Mouse (Mus musculus) limb, embryonic 11.5 days (tissue): ENCODE results near the gene 5330417H12Rik. TPM values are rescaled to one million over a fixed set of nuclear protein-coding genes. Genes with fewer than 3 reads are reported as not detected.

ENCODE experiments used
- ATAC-seq: fragments of 200-750 bp; cut with Nextera tagmentation; 2 replicates; pipeline ENCODE4 v1.8.0; 2017; ENCODE audit warnings: low read depth; ENCODE audit not compliant: insufficient number of reproducible peaks, low FRiP score, low TSS enrichment
- DNase-seq: peaks from one replicate; pipeline ENCODE4 v3.0.0-alpha.2; 2015; ENCODE audit warnings: low spot score
- H3K27ac ChIP-seq: fragments of 300-500 bp; sonication (generic); replicated peaks from 2 replicates; pipeline ENCODE4 v1.5.1; 2014; ENCODE audit warnings: low read depth, mild to moderate bottlenecking, low read length
- H3K27me3 ChIP-seq: fragments of 300-500 bp; sonication (generic); 2 replicates; pipeline ENCODE4 v1.6.1; 2014; ENCODE audit warnings: mild to moderate bottlenecking, low read length, mixed read lengths; ENCODE audit not compliant: control insufficient read depth, insufficient read depth
- H3K36me3 ChIP-seq: fragments of 300-500 bp; sonication (generic); 2 replicates; pipeline ENCODE4 v1.6.1; 2014; ENCODE audit warnings: mild to moderate bottlenecking, low read length, moderate library complexity, mixed read lengths; ENCODE audit not compliant: control insufficient read depth, insufficient read depth
- H3K4me1 ChIP-seq: fragments of 300-500 bp; sonication (generic); 2 replicates; pipeline ENCODE4 v1.6.1; 2014; ENCODE audit warnings: low read length, mixed read lengths; ENCODE audit not compliant: control insufficient read depth, insufficient read depth
- H3K4me2 ChIP-seq: fragments of 300-500 bp; sonication (generic); 2 replicates; pipeline ENCODE4 v1.6.1; 2014; ENCODE audit warnings: low read depth, mild to moderate bottlenecking, moderate library complexity; ENCODE audit not compliant: severe bottlenecking
- H3K4me3 ChIP-seq: fragments of 300-500 bp; sonication (generic); 2 replicates; pipeline ENCODE4 v1.5.1; 2014; ENCODE audit warnings: low read depth, low read length
- H3K9ac ChIP-seq: fragments of 300-500 bp; sonication (generic); 2 replicates; pipeline ENCODE4 v1.6.1; 2014; ENCODE audit warnings: mild to moderate bottlenecking, low read length
- H3K9me3 ChIP-seq: fragments of 300-500 bp; sonication (generic); 2 replicates; pipeline ENCODE4 v1.6.1; 2016; ENCODE audit warnings: low read length; ENCODE audit not compliant: control insufficient read depth
- WGBS: fragments of 180-500 bp; shearing (Covaris S2); extraction: QIAGEN DNeasy Blood & Tissue Kit; methylation state at CpG from one replicate; pipeline ENCODE4 v1.1.7; 2014; 5-methylcytosine and 5-hydroxymethylcytosine counted together
- polyA plus RNA-seq: library from polyadenylated mRNA; unstranded; fragments of >200 nt; fragmentation: Nextera tagmentation; extraction: Ambion mirVana; gene quantifications from 2 replicates; pipeline ENCODE4 v1.2.1, GENCODE M21; 2014

Gene 5330417H12Rik
- polyA plus RNA-seq, 1 experiment from 2014 or later, result not detected

GRCm38 (mm10) chr7:107596753-107597152 lies 28.2 kb downstream of the 5330417H12Rik start:
- Histone ChIP-seq H3K9me3 (no peaks in the 10 kb centered on the region), H3K27ac (no peak overlapping the region), H3K4me3 (no peak overlapping the region), H3K4me2 (no peak overlapping the region), H3K9ac (no peak overlapping the region), H3K36me3 (no peaks in the 10 kb centered on the region), H3K4me1 (peaks cover 9% of the 10 kb centered on the region), H3K27me3 (no peaks in the 10 kb centered on the region)
- DNase-seq (no peak), ATAC-seq (no peak)

GRCm38 (mm10) chr7:107595426-107595825 lies 29.5 kb downstream of the 5330417H12Rik start:
- Histone ChIP-seq H3K27ac (no peak overlapping the region), H3K4me1 (peaks cover 9% of the 10 kb centered on the region), H3K9me3 (no peaks in the 10 kb centered on the region), H3K9ac (peak overlapping the region; percentile 47), H3K36me3 (0 out of 2 replicates have a peak, but pooled peaks cover 2% of the 10 kb centered on the region), H3K4me3 (peak overlapping the region; percentile 48), H3K27me3 (no peaks in the 10 kb centered on the region), H3K4me2 (peak overlapping the region; percentile 84)
- ATAC-seq (no peak), DNase-seq (no peak)
- WGBS, result 18% methylated on average over 13 of the region's 13 CpGs

- Histone ChIP-seq H3K27ac (0 out of 2 replicates have a peak within 1 kb of the TSS, but pooled peaks have one; percentile 8), H3K36me3 (0 out of 2 replicates have a peak, but pooled peaks cover 2% of the 10 kb centered on the region), H3K4me2 (peak within 1 kb of the TSS; percentile 84), H3K4me1 (peaks cover 9% of the 10 kb centered on the region), H3K9me3 (no peaks in the 10 kb centered on the region), H3K4me3 (peak within 1 kb of the TSS; percentile 48), H3K27me3 (no peaks in the 10 kb centered on the region), H3K9ac (peak within 1 kb of the TSS; percentile 47)
- ATAC-seq, result peak; percentile 95
- DNase-seq, result peak; percentile 94
- WGBS, result under 1% methylated on average over 23 of the region's 24 CpGs
Measured at GRCm38 (mm10) chr7:107594857-107595402, 30.0 kb downstream of the 5330417H12Rik start, which contains the start of gene Ppfibp2. Ppfibp2 (plus strand) TSS chr7:107595207.

- H3K4me1 ChIP-seq, result peaks cover 9% of the 10 kb centered on the region
- H3K4me2 ChIP-seq, result peak overlapping the region; percentile 84
- H3K27me3 ChIP-seq, result no peaks in the 10 kb centered on the region
- H3K27ac ChIP-seq, result 0 out of 2 replicates have a peak overlapping the region, but pooled peaks have one; percentile 8
- peak overlapping the region; percentile 47 for H3K9ac ChIP-seq
- peak overlapping the region; percentile 48 for H3K4me3 ChIP-seq
- no peaks in the 10 kb centered on the region for H3K9me3 ChIP-seq
- 3% methylated on average over 16 of the region's 16 CpGs for WGBS
- 0 out of 2 replicates have a peak, but pooled peaks cover 2% of the 10 kb centered on the region for H3K36me3 ChIP-seq
- DNase-seq, result peak; percentile 70
- peak; percentile 58 for ATAC-seq
Measured at GRCm38 (mm10) chr7:107594325-107594856, 30.6 kb downstream of the 5330417H12Rik start.

- ATAC-seq (no peak), DNase-seq (no peak)
- Histone ChIP-seq H3K27me3 (no peaks in the 10 kb centered on the region), H3K9ac (no peak overlapping the region), H3K9me3 (no peaks in the 10 kb centered on the region), H3K4me3 (no peak overlapping the region), H3K36me3 (0 out of 2 replicates have a peak, but pooled peaks cover 2% of the 10 kb centered on the region), H3K4me2 (peak overlapping the region; percentile 84; the same call in 1 of the 2 replicates), H3K4me1 (peaks cover 9% of the 10 kb centered on the region), H3K27ac (no peak overlapping the region)
- WGBS, result 34% methylated on average over 7 of the region's 7 CpGs
Measured at GRCm38 (mm10) chr7:107593904-107594303, 31.1 kb downstream of the 5330417H12Rik start.

- H3K9me3 ChIP-seq, result no peaks in the 10 kb centered on the region
- no peaks in the 10 kb centered on the region for H3K27me3 ChIP-seq
- H3K4me1 ChIP-seq, result peaks cover 8% of the 10 kb centered on the region
- whole genome bisulfite sequencing, result 65% methylated on average over 2 of the region's 2 CpGs
- H3K9ac ChIP-seq, result no peak overlapping the region
- H3K27ac ChIP-seq, result no peak overlapping the region
- no peak overlapping the region for H3K4me3 ChIP-seq
- DNase-seq, result no peak
- no peak for ATAC-seq
- H3K36me3 ChIP-seq, result 0 out of 2 replicates have a peak, but pooled peaks cover 2% of the 10 kb centered on the region
- H3K4me2 ChIP-seq, result no peak overlapping the region
Measured at GRCm38 (mm10) chr7:107592641-107593040, 32.3 kb downstream of the 5330417H12Rik start.

GRCm38 (mm10) chr7:107574276-107574675 lies 50.7 kb downstream of the 5330417H12Rik start:
- Histone ChIP-seq H3K36me3 (peaks cover 2% of the 10 kb centered on the region; the same call in 1 of the 2 replicates), H3K9me3 (no peaks in the 10 kb centered on the region), H3K27me3 (no peaks in the 10 kb centered on the region), H3K4me1 (no peaks in the 10 kb centered on the region), H3K4me2 (no peak overlapping the region), H3K4me3 (no peak overlapping the region), H3K27ac (no peak overlapping the region), H3K9ac (no peak overlapping the region)
- DNase-seq (no peak), ATAC-seq (no peak)
- WGBS, result 86% methylated on average over 3 of the region's 3 CpGs
